Mouse (Mus musculus) layer of hippocampus, adult 11-12 months (tissue): ENCODE data around the gene Sclt1.
"Not testable (repeated sequence)": the region's sequence is repeated elsewhere in the genome, so short reads cannot be mapped to it uniquely, and the experiment has no call there.

Experiments
- DNase-seq: peaks from one replicate; pipeline ENCODE4 v3.0.0; 2022; ENCODE audit warnings: low spot score

Gene Sclt1

DNA sequence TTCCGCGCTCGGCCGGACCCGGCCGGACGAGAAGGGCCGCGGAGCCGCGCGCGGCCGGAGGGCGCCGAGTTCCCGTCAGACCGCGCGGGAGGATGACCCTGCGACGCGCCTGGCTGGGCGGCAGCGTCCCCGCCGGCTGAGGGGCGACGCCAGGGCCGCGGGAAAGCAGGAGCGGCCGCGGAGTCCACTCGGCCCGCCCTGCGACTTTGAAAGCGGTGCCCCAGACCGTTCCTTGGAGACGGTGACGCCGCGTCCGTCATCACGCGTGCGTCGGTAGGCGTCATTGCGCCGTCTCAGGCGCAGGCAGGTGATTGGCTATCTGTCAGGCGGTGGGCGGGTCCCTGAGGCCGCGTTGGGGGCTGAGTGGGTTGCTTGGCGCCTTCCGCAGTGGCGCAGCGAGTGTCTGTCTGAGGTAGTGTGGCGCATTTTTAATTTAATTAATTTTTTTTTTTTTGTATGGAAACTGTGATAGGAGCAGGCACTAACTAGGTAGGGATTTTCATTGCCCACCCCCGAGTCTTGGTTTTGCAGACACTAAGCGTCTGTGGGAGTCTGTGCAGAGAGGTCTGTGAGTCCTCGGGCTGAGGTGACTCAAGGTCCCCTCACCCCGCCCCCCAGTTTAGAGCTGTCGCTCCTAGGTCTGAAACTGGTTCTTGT lies at the start of gene Sclt1, which contains the start of gene D3Ertd751e:
Sclt1 (minus strand) TSS at position 237 of the 657 bp plus-strand sequence.
D3Ertd751e (plus strand) TSS at position 334 of the 657 bp plus-strand sequence.
- DNase-seq: peak; percentile 97

DNA sequence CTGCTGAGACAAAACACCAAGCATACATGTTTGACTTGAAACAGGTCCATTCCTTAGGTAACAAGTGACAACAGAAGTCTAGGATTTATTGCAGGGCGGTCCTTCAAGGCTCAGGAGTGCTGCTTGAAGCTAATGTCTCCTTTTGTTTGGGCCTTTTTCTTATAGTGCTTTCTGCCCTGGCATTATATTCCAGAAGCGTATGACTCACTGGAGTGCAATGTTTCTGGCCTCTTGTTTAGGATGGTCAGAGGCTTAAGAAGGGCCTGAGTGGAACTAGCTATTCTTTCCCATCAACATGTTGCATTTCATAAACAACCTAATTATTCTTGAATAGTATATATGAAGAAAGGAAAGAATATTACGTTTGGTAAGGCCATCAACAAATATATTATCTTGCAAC lies 19.8 kb upstream of the Sclt1 start:
- DNase-seq: no peak

GRCm38 (mm10) chr3:41754556-41754955 lies 12.2 kb upstream of the Sclt1 start:
- no peak for DNase-seq

DNA sequence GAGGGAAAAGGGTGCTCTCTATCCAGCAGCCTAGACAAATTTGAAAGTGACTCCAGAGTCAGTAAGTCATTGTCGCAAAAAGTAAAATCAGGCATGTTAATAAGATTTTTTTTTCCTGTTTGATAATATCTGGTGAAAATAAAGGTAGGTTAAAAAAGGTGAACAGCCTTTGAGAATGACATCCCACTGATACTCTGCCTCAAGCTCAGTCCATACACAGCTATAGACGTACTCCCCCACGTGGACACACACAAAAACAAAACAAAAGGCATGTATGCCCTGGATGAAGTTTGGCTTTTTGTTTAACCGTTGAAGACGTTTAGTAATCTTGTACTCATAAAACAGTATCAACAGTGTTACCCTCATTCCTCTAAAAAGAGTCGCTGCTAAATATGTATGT lies 1.1 kb upstream of the Sclt1 start:
- no peak for DNase-seq

DNA sequence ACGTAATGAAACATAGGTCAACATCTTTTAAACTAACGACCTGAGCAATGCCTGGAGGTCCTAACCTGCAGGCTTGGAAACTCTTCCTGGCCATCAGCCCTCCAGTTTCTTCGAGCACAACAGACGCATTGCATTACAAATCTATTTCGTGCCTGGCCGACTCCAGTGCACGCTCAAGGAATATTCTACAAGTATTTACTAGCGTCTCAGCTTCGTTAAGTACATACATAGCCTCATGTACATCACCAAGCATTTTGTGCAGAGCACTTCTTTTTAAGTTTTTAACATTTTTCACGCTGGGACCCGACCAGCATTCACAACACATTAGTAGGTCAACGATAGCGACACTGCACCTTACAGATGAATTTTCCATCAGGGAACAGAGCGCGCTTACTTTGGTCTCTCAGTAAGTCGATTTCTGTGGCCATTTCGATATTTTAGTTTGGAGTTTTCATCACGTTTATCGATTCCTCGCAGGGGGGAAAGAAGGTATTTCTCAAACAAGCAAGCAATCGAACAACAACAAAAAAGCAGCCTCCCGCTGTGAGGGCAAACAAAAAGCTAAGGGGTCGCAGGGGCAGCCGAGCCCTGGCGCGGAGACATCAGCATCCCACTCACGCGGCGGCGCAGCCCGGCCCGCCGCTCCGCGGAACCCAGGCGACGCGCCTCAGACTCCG lies 575 bp downstream of the Sclt1 start:
- peak; percentile 9 for DNase-seq

GRCm38 (mm10) chr3:41695681-41696080 lies 46.6 kb downstream of the Sclt1 start:
- DNase-seq: no peak

DNA sequence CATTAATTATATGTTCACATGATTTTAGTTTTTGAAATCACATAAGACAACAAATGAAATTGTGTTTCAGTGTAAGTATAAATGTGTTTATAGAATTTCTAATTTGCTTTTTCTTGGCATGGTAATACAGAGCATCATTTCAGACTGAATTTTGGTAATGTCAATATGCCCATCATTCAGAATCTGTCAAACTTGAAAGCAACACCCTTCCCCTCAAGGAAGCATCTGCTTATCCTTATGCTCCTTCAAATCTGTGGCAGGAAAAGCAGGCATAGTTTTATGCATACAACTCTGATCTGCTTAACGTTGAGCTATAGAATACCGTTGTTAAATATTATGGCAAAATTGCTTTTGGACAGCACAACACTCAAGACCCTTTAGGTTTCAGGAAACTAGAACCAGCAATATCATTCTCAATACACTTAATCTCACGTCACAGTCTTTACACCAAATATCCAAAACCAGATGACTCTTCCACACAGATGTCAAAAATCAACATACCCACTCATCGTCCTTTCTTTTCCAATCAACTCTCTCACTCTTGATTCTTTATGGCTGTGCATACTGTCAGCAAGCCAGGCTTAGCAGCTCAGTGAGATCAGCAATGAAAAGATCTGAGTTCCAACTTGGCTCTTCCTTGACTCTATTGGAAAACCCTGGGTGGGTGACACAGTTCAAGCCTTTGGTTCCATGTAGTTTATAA lies 49.7 kb downstream of the Sclt1 start:
- no peak for DNase-seq

- not testable (repeated sequence) for DNase-seq
These were observed 52.1 kb downstream of the Sclt1 start for GRCm38 (mm10) chr3:41690114-41690640.

DNA sequence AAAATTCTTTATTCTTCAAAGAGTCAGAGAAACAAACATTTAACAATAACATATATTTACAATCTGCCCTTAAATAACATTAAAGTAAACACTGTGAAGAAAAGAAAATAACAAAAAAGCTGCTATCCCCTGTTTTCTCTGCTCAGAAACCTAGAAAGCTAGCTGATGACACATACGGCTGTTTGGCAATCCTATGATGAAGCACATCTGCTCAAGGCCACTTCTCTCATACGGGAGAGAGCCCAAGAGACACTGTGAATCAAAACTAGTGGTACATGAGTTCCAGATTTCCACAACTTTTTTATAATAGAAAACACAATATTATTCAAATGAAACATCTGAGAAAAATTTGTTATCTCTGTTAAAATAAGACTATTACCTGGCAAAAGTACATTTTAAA lies 55.9 kb downstream of the Sclt1 start:
- no peak for DNase-seq

DNA sequence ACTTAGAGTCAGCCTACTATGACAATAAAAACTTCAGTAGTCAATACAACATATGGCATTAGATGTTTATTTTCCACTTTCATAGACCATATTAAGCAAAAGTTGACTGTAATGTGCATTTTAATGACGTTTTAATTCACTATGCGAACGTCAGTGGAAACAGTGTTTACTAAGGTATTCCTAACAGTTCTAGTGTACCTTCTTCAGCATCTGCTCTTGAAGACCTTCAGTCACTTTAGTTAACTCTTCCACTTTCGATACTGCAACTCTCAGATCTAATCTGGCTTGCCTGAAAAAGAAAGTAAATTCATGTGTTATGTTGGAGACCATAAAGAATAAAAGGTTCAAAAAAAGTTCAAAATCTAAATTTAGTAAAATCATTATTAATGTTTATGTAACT lies 60.2 kb downstream of the Sclt1 start:
- DNase-seq: no peak

- DNase-seq: no peak
These were observed 65.7 kb downstream of the Sclt1 start for GRCm38 (mm10) chr3:41676648-41677047.

GRCm38 (mm10) chr3:41674778-41675177 lies 67.5 kb downstream of the Sclt1 start:
- DNase-seq: no peak

DNA sequence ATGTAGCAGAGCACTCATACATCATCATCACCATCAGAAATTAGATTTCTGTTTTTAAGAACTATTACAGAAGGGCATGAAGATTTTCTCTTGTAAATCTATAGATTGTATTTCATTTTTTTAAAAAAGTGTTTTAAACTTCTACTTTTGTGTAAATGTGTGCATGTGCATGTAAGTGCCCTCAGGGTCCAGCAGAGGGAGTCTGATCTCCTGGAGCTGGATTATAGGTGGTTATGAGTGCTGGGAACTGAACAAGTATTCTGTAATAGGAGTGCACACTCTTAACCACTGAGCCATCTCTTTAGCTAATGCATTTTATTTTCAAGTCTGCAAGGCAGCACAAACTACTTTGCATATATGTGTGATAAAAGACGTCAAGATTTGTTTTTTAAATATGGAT lies 86.7 kb downstream of the Sclt1 start:
- no peak for DNase-seq

GRCm38 (mm10) chr3:41620971-41621370 lies 121.3 kb downstream of the Sclt1 start:
- no peak for DNase-seq

DNA sequence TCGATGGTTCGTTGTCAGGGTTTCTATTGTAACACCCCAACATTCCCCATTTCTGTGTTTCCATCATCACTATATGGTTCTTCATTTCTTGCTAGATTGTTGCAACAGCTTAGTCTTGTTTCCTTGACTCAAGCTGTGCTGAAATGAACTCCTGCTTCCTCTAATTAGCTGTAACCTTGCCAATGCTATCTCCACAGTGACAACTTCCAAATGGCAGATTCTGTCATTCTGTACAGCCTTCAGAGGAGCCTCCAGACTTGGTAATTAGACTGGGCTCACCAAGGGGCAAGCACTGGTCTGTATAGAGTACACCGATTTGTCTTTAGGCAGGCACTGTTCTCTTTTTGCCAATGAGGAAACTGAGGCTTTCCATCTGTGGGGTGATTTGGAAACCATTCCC lies 123.8 kb downstream of the Sclt1 start:
- DNase-seq: no peak

DNA sequence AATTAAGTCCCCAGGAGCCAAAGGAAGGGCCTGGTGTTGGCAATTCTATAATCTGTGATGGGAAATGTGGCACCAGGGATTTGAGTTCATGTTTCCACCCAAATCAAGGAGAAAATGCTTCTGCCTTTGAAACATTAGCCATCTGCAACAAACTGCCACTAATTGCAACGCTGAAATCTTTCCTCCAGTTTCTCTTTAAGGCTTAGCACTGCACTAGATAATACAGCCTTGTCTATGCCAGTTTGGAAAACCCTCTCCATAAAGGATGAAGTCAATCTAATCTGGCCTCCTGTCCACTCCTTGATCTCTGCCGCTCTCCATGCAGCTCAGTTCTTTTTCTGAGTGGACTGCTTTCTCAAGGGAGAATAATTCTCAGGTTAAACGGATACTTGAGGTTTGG lies 124.3 kb downstream of the Sclt1 start:
- no peak for DNase-seq

GRCm38 (mm10) chr3:41614230-41614985 lies 127.9 kb downstream of the Sclt1 start:
- DNase-seq: no peak

DNA sequence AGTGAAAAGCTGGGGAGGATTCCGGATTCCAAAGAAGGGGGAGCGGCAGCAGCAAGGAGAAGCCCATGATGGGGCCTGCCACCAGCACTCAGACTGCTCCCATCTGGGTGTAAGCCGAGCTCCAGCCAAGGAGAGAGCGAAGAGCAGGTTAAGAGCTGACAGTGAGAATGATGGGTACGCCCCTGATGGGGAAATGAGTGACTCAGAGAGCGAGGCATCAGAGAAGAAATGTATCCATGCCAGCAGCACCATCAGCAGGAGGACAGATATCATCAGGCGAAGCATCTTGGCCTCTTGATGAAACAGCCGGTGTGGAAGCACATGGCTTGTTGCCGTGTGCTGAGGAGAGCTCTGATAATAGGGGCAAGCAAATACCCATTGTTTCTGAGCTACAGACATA lies 128.6 kb downstream of the Sclt1 start:
- DNase-seq: no peak

DNA sequence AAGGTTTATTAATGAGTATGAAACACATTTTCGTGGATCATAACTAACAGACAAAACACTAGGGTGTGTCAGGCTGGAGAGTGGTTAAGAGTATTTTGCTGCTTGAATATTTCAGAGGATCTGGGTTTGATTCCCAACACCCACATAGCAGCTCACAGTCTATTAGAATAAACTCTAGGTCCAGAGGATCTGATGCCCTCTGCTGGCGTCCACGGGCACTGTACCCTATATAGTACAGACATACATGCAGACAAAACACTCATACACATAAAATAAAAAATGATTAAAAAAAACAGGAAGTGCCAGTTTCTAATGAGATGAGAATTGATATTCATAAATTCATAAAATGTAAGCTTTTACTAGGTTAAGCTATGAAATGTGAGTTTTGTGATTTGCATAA lies 130.1 kb downstream of the Sclt1 start:
- DNase-seq: no peak

DNA sequence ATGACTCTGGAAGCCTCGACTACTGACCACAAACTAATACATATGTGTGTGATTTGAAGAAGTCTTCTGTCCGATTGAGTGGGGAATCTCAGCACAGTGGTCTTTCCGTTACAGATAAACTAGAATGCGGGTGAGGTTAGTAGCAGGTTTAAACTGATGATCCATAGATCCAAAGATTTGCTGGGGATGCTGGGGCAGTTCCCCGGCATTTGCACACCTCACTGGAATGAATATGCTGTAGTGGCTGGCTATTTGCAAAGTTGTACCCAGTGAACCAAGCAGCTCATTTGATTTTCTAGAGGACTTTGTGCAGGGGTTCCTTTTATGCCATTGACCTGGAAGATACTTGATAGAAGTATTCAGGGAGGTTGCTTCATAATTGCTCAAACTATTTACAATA lies 133.2 kb downstream of the Sclt1 start:
- no peak for DNase-seq

GRCm38 (mm10) chr3:41607467-41607866 lies 134.8 kb downstream of the Sclt1 start:
- DNase-seq: no peak

DNA sequence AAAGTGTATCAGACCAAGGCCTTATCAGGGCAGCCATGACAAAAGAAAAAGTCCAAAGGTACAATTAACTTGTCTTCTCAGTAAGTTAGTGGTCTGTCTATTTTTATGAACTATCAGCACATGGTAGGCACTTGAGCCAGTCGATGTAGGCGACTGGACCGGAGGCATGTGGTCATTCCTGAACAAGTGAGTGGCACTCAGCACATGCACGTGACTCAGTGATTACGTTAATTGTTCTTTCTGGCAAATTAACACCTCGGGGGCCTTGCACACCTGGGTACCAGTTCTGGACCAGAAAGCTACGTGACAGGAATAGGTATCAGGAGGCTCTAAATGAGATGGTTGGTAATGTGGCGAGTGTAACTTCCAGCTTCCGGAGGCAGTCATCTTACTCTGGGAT lies 135.3 kb downstream of the Sclt1 start:
- no peak for DNase-seq
